Mouse (Mus musculus): ENCODE results near the gene Sec11a. TPM values are rescaled to one million over a fixed set of nuclear protein-coding genes. Genes with fewer than 3 reads are reported as not detected.

Gene Sec11a
- polyA plus RNA-seq, 2 experiments, result 50.0 to 89.0 TPM

- no peak for ATAC-seq (ENCODE audit: insufficient read depth)
- Histone ChIP-seq H3K27ac (no peak overlapping the region), H3K4me2 (ENCODE audit: low read depth) (no peak overlapping the region), H3K4me3 (ENCODE audit: insufficient read depth in 1 of 2, low read depth in 2 of 2, low read length in 2 of 2) (no peak overlapping the region), H3K27me3 (ENCODE audit: control insufficient read depth, insufficient read depth, low read length) (no peaks in the 10 kb centered on the region), H3K36me3 (replicated peaks; ENCODE audit: control insufficient read depth, insufficient read depth, low read depth) (peaks cover 21% of the 10 kb centered on the region), H3K4me1 (replicated peaks; ENCODE audit: control insufficient read depth in 2 of 2, insufficient read depth in 2 of 2, low read length in 1 of 2) (peaks cover 4% of the 10 kb centered on the region in 2 experiments; a peak in 3 of 4 replicates), H3K9me3 (ENCODE audit: control insufficient read depth, low read length) (no peaks in the 10 kb centered on the region), H3K9ac (replicated peaks) (no peak overlapping the region)
- WGBS (ENCODE audit: insufficient replicate concordance), result 21% methylated on average over 8 of the region's 8 CpGs
- TF ChIP-seq CTCF (IDR thresholded peaks at IDR 0.05; ENCODE audit: low read depth) (no peak), EP300 (IDR thresholded peaks at IDR 0.05; ENCODE audit: low read depth) (no peak)
- no peak for DNase-seq (ENCODE audit: low read depth in 3 of 3, low spot score in 3 of 3)
Observed at GRCm38 (mm10) chr7:80918982-80919646, 28.5 kb downstream of the Sec11a start.

DNA sequence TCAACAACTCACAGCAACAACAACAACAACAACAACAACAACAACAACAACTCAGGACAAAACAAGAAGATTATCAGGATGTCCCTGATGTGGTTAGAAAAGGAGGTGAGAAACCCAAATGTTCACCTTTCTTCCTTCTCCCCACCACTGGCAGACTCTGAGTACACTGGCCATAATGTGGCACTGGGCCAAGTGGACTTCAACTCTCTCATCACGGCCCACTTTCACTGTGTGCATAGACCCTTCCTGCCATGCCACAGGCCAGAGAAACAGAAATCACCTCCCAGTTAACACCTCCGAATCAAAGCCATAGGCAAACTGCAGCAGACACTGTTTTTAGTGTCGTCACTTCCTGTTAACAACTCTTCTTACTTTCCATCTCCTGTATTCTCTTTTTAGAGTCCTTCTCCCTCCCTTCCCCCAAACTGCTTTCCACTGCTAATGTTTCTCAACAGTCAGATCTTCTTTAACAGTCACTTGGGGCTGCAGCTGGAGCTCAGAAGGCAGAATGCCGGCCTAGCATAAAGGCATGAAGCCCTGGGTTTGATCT lies 29.6 kb downstream of the Sec11a start:
- Histone ChIP-seq H3K4me1 (replicated peaks; ENCODE audit: control insufficient read depth in 2 of 2, insufficient read depth in 2 of 2, low read length in 1 of 2) (peaks cover 4% of the 10 kb centered on the region in 2 experiments; a peak in 3 of 4 replicates), H3K36me3 (replicated peaks; ENCODE audit: control insufficient read depth, insufficient read depth, low read depth) (peaks cover 24% of the 10 kb centered on the region), H3K27ac (no peak overlapping the region), H3K9me3 (ENCODE audit: control insufficient read depth, low read length) (no peaks in the 10 kb centered on the region), H3K9ac (replicated peaks) (no peak overlapping the region), H3K27me3 (ENCODE audit: control insufficient read depth, insufficient read depth, low read length) (no peaks in the 10 kb centered on the region), H3K4me3 (ENCODE audit: insufficient read depth in 1 of 2, low read depth in 2 of 2, low read length in 2 of 2) (no peak overlapping the region), H3K4me2 (ENCODE audit: low read depth) (no peak overlapping the region)
- no peak for TF ChIP-seq CTCF (IDR thresholded peaks at IDR 0.05; ENCODE audit: low read depth)
- no peak for TF ChIP-seq EP300 (IDR thresholded peaks at IDR 0.05; ENCODE audit: low read depth)
- DNase-seq (ENCODE audit: low read depth in 3 of 3, low spot score in 3 of 3) (no peak), ATAC-seq (ENCODE audit: insufficient read depth) (no peak)
- WGBS (ENCODE audit: insufficient replicate concordance), result 70% methylated on average over 4 of the region's 4 CpGs

DNA sequence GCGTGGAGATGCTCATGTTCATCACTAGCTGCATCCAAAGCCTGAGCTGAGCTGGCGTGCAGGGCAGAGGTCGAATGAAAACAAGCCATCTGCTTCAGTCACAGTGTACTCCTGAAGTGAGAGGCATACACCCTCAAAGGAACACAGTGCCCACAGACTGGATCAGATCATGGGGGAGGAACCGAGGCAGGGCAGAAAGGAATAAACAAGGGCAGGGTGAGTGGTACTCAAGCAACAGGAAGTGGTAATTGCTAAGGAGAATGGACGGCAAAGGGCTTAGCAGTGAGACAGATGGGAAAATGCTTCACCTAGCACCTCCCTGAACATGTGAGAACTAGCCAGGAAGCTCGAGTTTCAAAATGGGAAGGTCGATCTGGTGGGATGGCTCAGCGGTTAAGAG lies 35.1 kb downstream of the Sec11a start:
- WGBS (ENCODE audit: insufficient replicate concordance), result 73% methylated on average over 8 of the region's 8 CpGs
- Histone ChIP-seq H3K4me2 (ENCODE audit: low read depth) (no peak overlapping the region), H3K36me3 (replicated peaks; ENCODE audit: control insufficient read depth, insufficient read depth, low read depth) (peaks cover 22% of the 10 kb centered on the region), H3K27me3 (ENCODE audit: control insufficient read depth, insufficient read depth, low read length) (no peaks in the 10 kb centered on the region), H3K9ac (replicated peaks) (no peak overlapping the region), H3K4me1 (replicated peaks; ENCODE audit: control insufficient read depth in 2 of 2, insufficient read depth in 2 of 2, low read length in 1 of 2) (no peaks in the 10 kb centered on the region), H3K9me3 (ENCODE audit: control insufficient read depth, low read length) (no peaks in the 10 kb centered on the region), H3K27ac (no peak overlapping the region), H3K4me3 (ENCODE audit: insufficient read depth in 1 of 2, low read depth in 2 of 2, low read length in 2 of 2) (no peak overlapping the region)
- no peak for TF ChIP-seq EP300 (IDR thresholded peaks at IDR 0.05; ENCODE audit: low read depth)
- TF ChIP-seq CTCF (IDR thresholded peaks at IDR 0.05; ENCODE audit: low read depth), result no peak
- no peak for ATAC-seq (ENCODE audit: insufficient read depth)
- DNase-seq (ENCODE audit: low read depth in 3 of 3, low spot score in 3 of 3), result no peak

GRCm38 (mm10) chr7:80911053-80911452 lies 36.5 kb downstream of the Sec11a start:
- Histone ChIP-seq H3K4me2 (ENCODE audit: low read depth) (no peak overlapping the region), H3K4me1 (replicated peaks; ENCODE audit: control insufficient read depth in 2 of 2, insufficient read depth in 2 of 2, low read length in 1 of 2) (no peaks in the 10 kb centered on the region), H3K27ac (no peak overlapping the region), H3K4me3 (ENCODE audit: insufficient read depth in 1 of 2, low read depth in 2 of 2, low read length in 2 of 2) (no peak overlapping the region), H3K9ac (replicated peaks) (no peak overlapping the region), H3K36me3 (replicated peaks; ENCODE audit: control insufficient read depth, insufficient read depth, low read depth) (peaks cover 16% of the 10 kb centered on the region), H3K27me3 (ENCODE audit: control insufficient read depth, insufficient read depth, low read length) (no peaks in the 10 kb centered on the region), H3K9me3 (ENCODE audit: control insufficient read depth, low read length) (no peaks in the 10 kb centered on the region)
- WGBS (ENCODE audit: insufficient replicate concordance), result 59% methylated on average over 7 of the region's 7 CpGs
- no peak for ATAC-seq (ENCODE audit: insufficient read depth)
- TF ChIP-seq EP300 (IDR thresholded peaks at IDR 0.05; ENCODE audit: low read depth) (no peak), CTCF (IDR thresholded peaks at IDR 0.05; ENCODE audit: low read depth) (no peak)
- no peak for DNase-seq (ENCODE audit: low read depth in 3 of 3, low spot score in 3 of 3)

DNA sequence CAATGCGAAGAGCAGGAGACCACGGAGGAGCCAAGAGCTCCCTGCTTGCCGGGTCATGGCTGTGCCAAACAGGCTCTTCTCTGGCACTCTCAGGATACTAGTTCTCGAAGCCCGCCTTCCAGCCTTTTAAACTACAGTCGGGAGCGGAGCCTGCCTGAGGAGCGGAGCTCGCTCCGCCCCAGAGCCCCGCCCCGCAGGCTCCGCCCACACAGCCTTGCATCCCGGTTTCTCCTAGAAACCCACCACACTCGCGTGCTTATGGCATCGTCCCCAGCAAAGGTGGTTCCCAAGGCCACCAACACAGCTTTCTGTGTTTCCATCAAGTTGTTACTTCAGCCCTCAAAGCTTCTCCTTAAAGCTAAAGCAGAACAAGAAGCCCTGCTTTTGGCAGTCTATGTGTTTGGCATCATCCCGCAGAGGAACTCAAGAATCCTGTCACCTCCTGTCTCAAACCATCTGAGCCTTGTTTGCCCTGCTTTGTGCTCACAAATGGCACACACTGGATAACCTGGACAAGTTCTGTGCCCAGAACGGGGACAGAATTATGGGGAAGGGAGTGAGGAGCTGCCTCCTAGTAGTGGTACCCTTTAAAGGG lies 42.6 kb downstream of the Sec11a start, which contains the start of gene Nmb:
Gene Nmb, minus strand, starts transcription at position 156 of the 595 bp plus-strand sequence.
- no peak for TF ChIP-seq EP300 (IDR thresholded peaks at IDR 0.05; ENCODE audit: low read depth)
- TF ChIP-seq CTCF (IDR thresholded peaks at IDR 0.05; ENCODE audit: low read depth), result no peak
- peak within 1 kb of the TSS; percentile 87 for H3K4me2 ChIP-seq (ENCODE audit: low read depth)
- no peak within 1 kb of the TSS for H3K27ac ChIP-seq
- peaks cover 3 to 6% of the 10 kb centered on the region in 2 experiments for H3K4me1 ChIP-seq (replicated peaks; ENCODE audit: control insufficient read depth in 2 of 2, insufficient read depth in 2 of 2, low read length in 1 of 2)
- peak within 1 kb of the TSS; percentile 63 for H3K9ac ChIP-seq (replicated peaks)
- no peaks in the 10 kb centered on the region for H3K27me3 ChIP-seq (ENCODE audit: control insufficient read depth, insufficient read depth, low read length)
- peak within 1 kb of the TSS; percentile 48 to 53 for H3K4me3 ChIP-seq (ENCODE audit: insufficient read depth in 1 of 2, low read depth in 2 of 2, low read length in 2 of 2)
- H3K9me3 ChIP-seq (ENCODE audit: control insufficient read depth, low read length), result no peaks in the 10 kb centered on the region
- H3K36me3 ChIP-seq (replicated peaks; ENCODE audit: control insufficient read depth, insufficient read depth, low read depth), result no peaks in the 10 kb centered on the region; the same call in 1 of the 2 replicates
- peak in 1 of 3 experiments; percentile 31 for DNase-seq (ENCODE audit: low read depth in 3 of 3, low spot score in 3 of 3)
- 3% methylated on average over 19 of the region's 19 CpGs for WGBS (ENCODE audit: insufficient replicate concordance)
- no peak for ATAC-seq (ENCODE audit: insufficient read depth)

Measured in liver, embryonic 14.5 days (tissue).